Mouse (Mus musculus) lung, embryonic 14.5 days (tissue): ENCODE results near the gene Chmp5. TPM values are rescaled to one million over a fixed set of nuclear protein-coding genes. Genes with fewer than 3 reads are reported as not detected.

Source experiments
- ATAC-seq: fragments of 200-750 bp; cut with Nextera tagmentation; 2 replicates; pipeline ENCODE4 v1.8.0; 2017; ENCODE audit warnings: mild to moderate bottlenecking, moderate TSS enrichment, moderate library complexity; ENCODE audit not compliant: insufficient read depth
- DNase-seq: peaks from one replicate; pipeline ENCODE4 v3.0.0-alpha.2; 2015
- H3K27ac ChIP-seq: fragments of 300-500 bp; sonication (generic); 2 replicates; pipeline ENCODE4 v1.5.1; 2014; ENCODE audit warnings: low read depth, mild to moderate bottlenecking, moderate library complexity
- H3K27me3 ChIP-seq: fragments of 300-500 bp; sonication (generic); 2 replicates; pipeline ENCODE4 v1.6.1; 2014; ENCODE audit warnings: low read length, control low read depth; ENCODE audit not compliant: insufficient read depth
- H3K36me3 ChIP-seq: fragments of 300-500 bp; sonication (generic); 2 replicates; pipeline ENCODE4 v1.6.1; 2014; ENCODE audit warnings: control low read depth; ENCODE audit not compliant: insufficient read depth
- H3K4me1 ChIP-seq: fragments of 300-500 bp; sonication (generic); 2 replicates; pipeline ENCODE4 v1.6.1; 2014; ENCODE audit warnings: antibody characterized with exemption, control low read depth; ENCODE audit not compliant: insufficient read depth
- H3K4me2 ChIP-seq: fragments of 300-500 bp; sonication (generic); 2 replicates; pipeline ENCODE4 v1.6.1; 2014; ENCODE audit warnings: mild to moderate bottlenecking
- H3K4me3 ChIP-seq: fragments of 300-500 bp; sonication (generic); 2 replicates; pipeline ENCODE4 v1.5.1; 2014; ENCODE audit warnings: low read depth, low read length
- H3K9ac ChIP-seq: fragments of 300-500 bp; sonication (generic); 2 replicates; pipeline ENCODE4 v1.6.1; 2014
- H3K9me3 ChIP-seq: fragments of 300-500 bp; sonication (generic); 2 replicates; pipeline ENCODE4 v1.6.1; 2016; ENCODE audit warnings: low read depth, low read length, control low read depth
- CTCF ChIP-seq: IDR thresholded peaks from 2 replicates; pipeline ENCODE4 v1.5.1; 2016; ENCODE audit warnings: antibody characterized with exemption, low read depth
- WGBS: fragments of 180-500 bp; shearing (Covaris S2); extraction: QIAGEN DNeasy Blood & Tissue Kit; methylation state at CpG from one replicate; pipeline ENCODE4 v1.1.7; 2014; 5-methylcytosine and 5-hydroxymethylcytosine counted together
- polyA plus RNA-seq: library from polyadenylated mRNA; unstranded; fragments of >200 nt; fragmentation: Nextera tagmentation; extraction: Ambion mirVana; gene quantifications from 2 replicates; pipeline ENCODE4 v1.2.1, GENCODE M21; 2014

Chmp5 gene
- polyA plus RNA-seq, 1 experiment from 2014 or later, result 90.7 TPM

GRCm38 (mm10) chr4:40982486-40982885 lies 34.3 kb downstream of the Chmp5 start:
- H3K36me3 ChIP-seq, result peaks cover 94% of the 10 kb centered on the region

GRCm38 (mm10) chr4:40983686-40984085 lies 35.5 kb downstream of the Chmp5 start:
- H3K4me1 ChIP-seq, result no peaks in the 10 kb centered on the region
- no peak for DNase-seq
- H3K9me3 ChIP-seq, result no peaks in the 10 kb centered on the region
- H3K4me3 ChIP-seq, result no peak overlapping the region
- no peak overlapping the region for H3K9ac ChIP-seq
- H3K36me3 ChIP-seq, result peaks cover 92% of the 10 kb centered on the region
- H3K27ac ChIP-seq, result no peak overlapping the region
- no peaks in the 10 kb centered on the region for H3K27me3 ChIP-seq
- ATAC-seq, result no peak
- WGBS, result 86% methylated on average over 1 of the region's 1 CpGs
- TF ChIP-seq CTCF, result no peak
- H3K4me2 ChIP-seq, result no peak overlapping the region

More at GRCm38 (mm10) chr4:40982486-40982885, 34.3 kb downstream of the Chmp5 start:
- WGBS, result 74% methylated on average over 3 of the region's 3 CpGs
- TF ChIP-seq CTCF, result no peak
- no peaks in the 10 kb centered on the region for H3K9me3 ChIP-seq
- no peak overlapping the region for H3K27ac ChIP-seq
- DNase-seq (no peak), ATAC-seq (no peak)
- H3K4me2 ChIP-seq, result no peak overlapping the region
- H3K4me1 ChIP-seq, result no peaks in the 10 kb centered on the region
- H3K9ac ChIP-seq, result no peak overlapping the region
- H3K4me3 ChIP-seq, result no peak overlapping the region
- H3K27me3 ChIP-seq, result no peaks in the 10 kb centered on the region

DNA sequence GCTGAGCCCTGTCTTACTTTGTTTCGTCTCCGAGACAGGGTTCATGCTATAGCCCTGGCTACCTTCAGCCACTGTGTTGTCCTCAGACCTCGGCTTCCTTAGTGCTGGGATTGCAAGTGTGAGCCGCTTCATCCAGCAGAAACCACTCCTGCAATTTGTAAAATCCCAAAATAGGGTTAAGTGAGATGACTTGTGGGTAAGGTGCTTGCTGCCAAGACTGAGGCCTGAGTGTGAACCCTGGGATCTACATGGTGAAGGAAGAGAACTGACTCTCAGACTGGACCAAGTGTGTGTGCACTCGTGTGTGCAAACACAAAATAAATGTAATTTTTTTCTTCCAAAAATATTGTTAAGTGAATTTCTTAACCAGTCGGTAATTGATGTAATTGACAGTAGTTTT lies 41.4 kb downstream of the Chmp5 start:
- DNase-seq (no peak), ATAC-seq (no peak)
- Histone ChIP-seq H3K27me3 (no peaks in the 10 kb centered on the region), H3K9ac (no peak overlapping the region), H3K4me3 (no peak overlapping the region), H3K36me3 (peaks cover 96% of the 10 kb centered on the region), H3K4me2 (no peak overlapping the region), H3K27ac (no peak overlapping the region), H3K4me1 (no peaks in the 10 kb centered on the region), H3K9me3 (no peaks in the 10 kb centered on the region)
- TF ChIP-seq CTCF, result no peak
- 90% methylated on average over 6 of the region's 6 CpGs for WGBS

- 93% methylated on average over 6 of the region's 6 CpGs for WGBS
- DNase-seq (no peak), ATAC-seq (no peak)
- Histone ChIP-seq H3K27me3 (no peaks in the 10 kb centered on the region), H3K9ac (no peak overlapping the region), H3K4me2 (no peak overlapping the region), H3K4me3 (no peak overlapping the region), H3K9me3 (no peaks in the 10 kb centered on the region), H3K36me3 (peaks cover 98% of the 10 kb centered on the region), H3K4me1 (no peaks in the 10 kb centered on the region), H3K27ac (no peak overlapping the region)
- no peak for TF ChIP-seq CTCF
Measured at GRCm38 (mm10) chr4:40996302-40996701, 48.1 kb downstream of the Chmp5 start.

DNA sequence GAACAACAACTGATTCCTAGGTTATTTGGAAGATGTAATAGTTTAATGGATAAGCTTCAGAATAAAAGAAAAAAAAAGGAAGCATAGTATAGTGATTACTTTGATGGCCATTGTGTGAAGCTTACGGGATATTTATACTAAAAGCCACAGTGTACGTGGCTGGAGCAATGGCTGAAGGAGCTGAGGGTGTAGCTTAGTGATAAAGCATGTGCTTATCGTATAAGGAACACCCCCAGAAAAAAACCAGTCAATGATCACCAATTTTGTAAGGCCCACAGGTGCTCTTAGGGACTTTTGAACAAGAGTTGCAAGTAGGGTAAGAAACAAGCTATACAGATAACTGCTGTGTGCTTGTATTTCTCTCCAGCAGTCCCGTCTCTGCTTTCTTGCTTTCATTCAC lies 49.7 kb downstream of the Chmp5 start:
- H3K27ac ChIP-seq, result no peak overlapping the region
- no peaks in the 10 kb centered on the region for H3K27me3 ChIP-seq
- ATAC-seq (no peak), DNase-seq (no peak)
- H3K4me2 ChIP-seq, result no peak overlapping the region
- H3K9ac ChIP-seq, result no peak overlapping the region
- no peaks in the 10 kb centered on the region for H3K4me1 ChIP-seq
- 85% methylated on average over 4 of the region's 4 CpGs for WGBS
- H3K9me3 ChIP-seq, result no peaks in the 10 kb centered on the region
- H3K4me3 ChIP-seq, result no peak overlapping the region
- TF ChIP-seq CTCF, result no peak
- H3K36me3 ChIP-seq, result peaks cover 95% of the 10 kb centered on the region

GRCm38 (mm10) chr4:41000271-41000670 lies 52.1 kb downstream of the Chmp5 start:
- ATAC-seq (no peak), DNase-seq (no peak)
- TF ChIP-seq CTCF, result no peak
- H3K36me3 ChIP-seq, result peaks cover 96% of the 10 kb centered on the region
- H3K27ac ChIP-seq, result no peak overlapping the region
- H3K9me3 ChIP-seq, result no peaks in the 10 kb centered on the region
- H3K4me2 ChIP-seq, result no peak overlapping the region
- no peaks in the 10 kb centered on the region for H3K27me3 ChIP-seq
- no peak overlapping the region for H3K9ac ChIP-seq
- WGBS, result 73% methylated on average over 1 of the region's 1 CpGs
- H3K4me3 ChIP-seq, result no peak overlapping the region
- H3K4me1 ChIP-seq, result no peaks in the 10 kb centered on the region

DNA sequence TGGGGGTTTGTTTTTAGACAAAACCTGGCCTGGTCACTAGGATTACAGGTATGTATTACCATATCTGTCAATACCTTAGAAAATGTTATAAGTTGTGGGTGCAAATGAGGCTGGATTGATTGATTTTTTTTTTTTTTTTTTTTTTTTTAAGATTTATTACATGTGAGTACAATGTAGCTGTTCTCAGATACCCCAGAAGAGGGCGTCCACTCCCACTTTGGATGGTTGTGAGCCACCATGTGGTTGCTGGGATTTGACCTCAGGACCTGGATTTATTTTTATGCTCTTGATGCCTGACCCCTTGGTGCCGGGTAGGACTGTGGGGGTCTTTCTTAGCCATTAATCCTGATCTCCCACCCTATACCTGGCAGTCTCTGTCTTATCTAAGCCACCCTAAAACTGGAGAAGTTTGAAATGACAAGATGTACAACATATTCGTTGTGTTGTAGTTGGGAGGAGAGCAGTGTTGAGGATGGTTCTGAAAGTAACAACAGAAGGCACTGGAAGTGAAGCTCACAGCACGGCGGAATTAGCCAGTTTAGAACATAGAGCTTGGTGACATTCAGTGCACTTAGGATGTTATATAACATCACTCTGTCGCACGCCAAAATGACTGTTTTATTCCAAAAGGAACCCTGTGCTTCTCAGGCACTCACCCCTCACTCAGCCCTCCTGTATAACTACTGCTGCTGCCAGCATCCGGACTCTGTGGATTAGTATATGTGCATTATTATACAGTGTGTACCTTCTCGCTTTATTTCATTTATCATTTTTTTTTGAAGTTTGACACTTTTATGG lies 52.8 kb downstream of the Chmp5 start:
- Histone ChIP-seq H3K9ac (no peak overlapping the region), H3K27ac (no peak overlapping the region), H3K4me3 (no peak overlapping the region), H3K4me2 (no peak overlapping the region), H3K9me3 (no peaks in the 10 kb centered on the region), H3K4me1 (no peaks in the 10 kb centered on the region), H3K36me3 (peaks cover 95% of the 10 kb centered on the region), H3K27me3 (no peaks in the 10 kb centered on the region)
- no peak for TF ChIP-seq CTCF
- ATAC-seq (no peak), DNase-seq (peak; percentile 9)
- WGBS, result 89% methylated on average over 9 of the region's 9 CpGs
